Mouse (Mus musculus): ENCODE data around the gene Lefty1.
"Not testable (repeated sequence)": the region's sequence is repeated elsewhere in the genome, so short reads cannot be mapped to it uniquely, and the experiment has no call there.

The Lefty1 gene

GRCm38 (mm10) chr1:180922273-180923048 is 12.4 kb upstream of the Lefty1 start:
- DNase-seq (ENCODE audit: low spot score), result peak; percentile 51

- no peak for DNase-seq (ENCODE audit: low spot score)
These were observed 10.1 kb upstream of the Lefty1 start for GRCm38 (mm10) chr1:180924737-180925136.

- DNase-seq (ENCODE audit: low spot score), result no peak
These were observed 8.5 kb upstream of the Lefty1 start for GRCm38 (mm10) chr1:180926286-180926685.

GRCm38 (mm10) chr1:180929599-180929998 is 5.2 kb upstream of the Lefty1 start:
- DNase-seq (ENCODE audit: low spot score), result no peak

- DNase-seq (ENCODE audit: low spot score), result no peak
These were observed 3.7 kb upstream of the Lefty1 start for GRCm38 (mm10) chr1:180931106-180931505.

- no peak for DNase-seq (ENCODE audit: low spot score)
These were observed 1.2 kb upstream of the Lefty1 start for GRCm38 (mm10) chr1:180933659-180934058.

- DNase-seq (ENCODE audit: low spot score), result peak; percentile 64
These were observed 2.0 kb downstream of the Lefty1 start for GRCm38 (mm10) chr1:180936610-180937398.

- not testable (repeated sequence) for DNase-seq (ENCODE audit: low spot score)
These were observed 2.8 kb downstream of the Lefty1 start for GRCm38 (mm10) chr1:180937631-180938030.

GRCm38 (mm10) chr1:180938781-180939180 is 4.0 kb downstream of the Lefty1 start:
- DNase-seq (ENCODE audit: low spot score), result not testable (repeated sequence)

- DNase-seq (ENCODE audit: low spot score), result no peak
These were observed 6.1 kb downstream of the Lefty1 start for GRCm38 (mm10) chr1:180940776-180941460.

GRCm38 (mm10) chr1:180941726-180942125 is 6.9 kb downstream of the Lefty1 start:
- DNase-seq (ENCODE audit: low spot score), result no peak

- peak; percentile 73 for DNase-seq (ENCODE audit: low spot score)
These were observed 7.6 kb downstream of the Lefty1 start, which contains the start of gene Tmem63a for GRCm38 (mm10) chr1:180942166-180943031. TSS of gene Tmem63a (plus strand) at chr1:180942344.

GRCm38 (mm10) chr1:180943032-180943644 is 8.3 kb downstream of the Lefty1 start:
- no peak for DNase-seq (ENCODE audit: low spot score)

- no peak for DNase-seq (ENCODE audit: low spot score)
These were observed 9.1 kb downstream of the Lefty1 start for GRCm38 (mm10) chr1:180943896-180944295.

- no peak for DNase-seq (ENCODE audit: low spot score)
These were observed 9.7 kb downstream of the Lefty1 start for GRCm38 (mm10) chr1:180944553-180944952.

- DNase-seq (ENCODE audit: low spot score), result no peak
These were observed 10.5 kb downstream of the Lefty1 start for GRCm38 (mm10) chr1:180945001-180945980.

- no peak for DNase-seq (ENCODE audit: low spot score)
These were observed 11.6 kb downstream of the Lefty1 start for GRCm38 (mm10) chr1:180946448-180946847.

GRCm38 (mm10) chr1:180952085-180952746 is 17.4 kb downstream of the Lefty1 start:
- DNase-seq (ENCODE audit: low spot score), result no peak

GRCm38 (mm10) chr1:180952808-180953207 is 18.0 kb downstream of the Lefty1 start:
- no peak for DNase-seq (ENCODE audit: low spot score)

Data from spleen, adult 12 weeks (tissue).